In the genomic region with DNA sequence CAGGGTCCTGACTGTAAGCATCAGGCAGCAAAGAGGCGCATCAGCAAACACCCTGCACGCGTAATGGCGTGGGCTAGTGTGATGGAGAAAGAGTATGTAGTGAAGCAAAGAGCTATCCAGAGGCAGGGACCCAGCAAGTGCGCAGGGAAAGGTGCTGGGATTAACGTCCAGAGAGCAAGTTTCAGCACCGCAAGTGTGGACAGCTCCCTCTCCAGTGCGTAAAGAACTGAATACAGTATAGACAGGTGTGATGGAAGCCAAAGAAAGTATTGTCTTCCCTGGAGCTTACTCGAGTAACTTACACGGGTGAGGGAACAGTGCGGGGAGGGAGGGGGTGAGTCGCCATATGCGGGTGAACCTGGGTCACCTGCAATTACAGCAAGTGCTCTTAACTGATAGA, we compare ENCODE assay signal across 10 mouse cellular contexts.
A peak's percentile ranks its signal among the peaks of the same experiment; 100 is the strongest.
DNase-seq lines count a peak whose midpoint lies in the region; ATAC-seq and TF ChIP-seq lines count a peak whose summit lies in the region.
"Had no signal": no experiment of that assay in that cellular context is flagged by ENCODE, and none has a peak within 500 bp of the region (broad histone marks: within the 10 kb centered on the region; RNA-seq: fewer than 3 reads in every experiment).

No protein-coding gene starts in this region.

- H3K4me1 ChIP-seq in heart, embryonic 12.5 days (replicated peaks), result no peaks in the 10 kb centered on the region
- H3K4me1 ChIP-seq in hindbrain, postnatal 0 days (ENCODE audit: insufficient read depth, low read length), result 0 out of 2 replicates have a peak, but pooled peaks cover 8% of the 10 kb centered on the region
- H3K4me1 ChIP-seq in midbrain, embryonic 13.5 days (replicated peaks), result peaks cover 39% of the 10 kb centered on the region
- no peaks in the 10 kb centered on the region for H3K4me1 ChIP-seq in intestine, postnatal 0 days (replicated peaks; ENCODE audit: control insufficient read depth, insufficient read depth, low read length)

- intact Hi-C loops in heart, postnatal 14 days (cut with DNase I), result no loop called here
- intact Hi-C loops in left cerebral cortex, postnatal 36 days (cut with DNase I), result no loop called here

- DNase-seq in heart, postnatal 14 days, result peak; percentile 19 to 41
- DNase-seq in adrenal gland, adult 2 months, result peak; percentile 12
- peak; percentile 27 for DNase-seq in hindbrain, postnatal 0 days (ENCODE audit: low spot score)
- no peak for DNase-seq in left cerebral cortex, postnatal 36 days (ENCODE audit: low spot score in 2 of 2)
- no peak for DNase-seq in cerebellum, postnatal 36 days

- TF ChIP-seq CTCF in hindbrain, postnatal 0 days (IDR thresholded peaks at IDR 0.05; ENCODE audit: low read depth), result no peak
- no peak for TF ChIP-seq CTCF in intestine, postnatal 0 days (IDR thresholded peaks at IDR 0.05; ENCODE audit: low read depth)

- no peak overlapping the region for H3K4me2 ChIP-seq in heart, embryonic 12.5 days
- H3K4me2 ChIP-seq in hindbrain, postnatal 0 days (ENCODE audit: low read depth, low read length), result no peak overlapping the region
- no peak overlapping the region for H3K4me2 ChIP-seq in midbrain, embryonic 13.5 days (replicated peaks)
- no peak overlapping the region for H3K4me2 ChIP-seq in intestine, postnatal 0 days (replicated peaks; ENCODE audit: low read depth)

- no peak for ATAC-seq in heart, embryonic 12.5 days (ENCODE audit: insufficient number of reproducible peaks, low FRiP score)
- no peak for ATAC-seq in hindbrain, postnatal 0 days
- peak; percentile 37 for ATAC-seq in midbrain, embryonic 13.5 days
- ATAC-seq in intestine, postnatal 0 days, result no peak

- H3K4me3 ChIP-seq in heart, embryonic 12.5 days, result no peak overlapping the region
- H3K4me3 ChIP-seq in hindbrain, postnatal 0 days (ENCODE audit: low read length), result no peak overlapping the region
- no peak overlapping the region for H3K4me3 ChIP-seq in midbrain, embryonic 13.5 days (replicated peaks)
- H3K4me3 ChIP-seq in intestine, postnatal 0 days (ENCODE audit: low read depth, low read length), result no peak overlapping the region

- H3K36me3 ChIP-seq in heart, embryonic 12.5 days, result peaks cover 79% of the 10 kb centered on the region
- no peaks in the 10 kb centered on the region for H3K36me3 ChIP-seq in hindbrain, postnatal 0 days (ENCODE audit: insufficient read depth, low read length)
- H3K36me3 ChIP-seq in midbrain, embryonic 13.5 days, result no peaks in the 10 kb centered on the region
- no peaks in the 10 kb centered on the region for H3K36me3 ChIP-seq in intestine, postnatal 0 days (ENCODE audit: control insufficient read depth, insufficient read depth)

- no peaks in the 10 kb centered on the region for H3K9me3 ChIP-seq in heart, embryonic 12.5 days (replicated peaks)
- H3K9me3 ChIP-seq in hindbrain, postnatal 0 days (ENCODE audit: low read length), result no peaks in the 10 kb centered on the region
- no peaks in the 10 kb centered on the region for H3K9me3 ChIP-seq in midbrain, embryonic 13.5 days
- H3K9me3 ChIP-seq in intestine, postnatal 0 days (ENCODE audit: control insufficient read depth), result no peaks in the 10 kb centered on the region

- no peaks in the 10 kb centered on the region for H3K27me3 ChIP-seq in heart, embryonic 12.5 days (replicated peaks)
- H3K27me3 ChIP-seq in hindbrain, postnatal 0 days (ENCODE audit: insufficient read depth, low read length), result no peaks in the 10 kb centered on the region
- peaks cover 4% of the 10 kb centered on the region; the same call in 1 of the 2 replicates for H3K27me3 ChIP-seq in midbrain, embryonic 13.5 days
- H3K27me3 ChIP-seq in intestine, postnatal 0 days (replicated peaks; ENCODE audit: control insufficient read depth, insufficient read depth, low read length), result no peaks in the 10 kb centered on the region
- H3K27me3 ChIP-seq: CH12.LX had no signal

- no peak overlapping the region for H3K9ac ChIP-seq in heart, embryonic 12.5 days
- H3K9ac ChIP-seq in hindbrain, postnatal 0 days (replicated peaks; ENCODE audit: low read length), result no peak overlapping the region
- no peak overlapping the region for H3K9ac ChIP-seq in midbrain, embryonic 13.5 days (replicated peaks)
- no peak overlapping the region for H3K9ac ChIP-seq in intestine, postnatal 0 days (ENCODE audit: low read depth, low read length)
- H3K9ac ChIP-seq: liver, embryonic 14.5 days had no signal

- H3K27ac ChIP-seq in heart, embryonic 12.5 days (ENCODE audit: poor library complexity, severe bottlenecking), result no peak overlapping the region
- no peak overlapping the region for H3K27ac ChIP-seq in hindbrain, postnatal 0 days
- H3K27ac ChIP-seq in midbrain, embryonic 13.5 days, result peak overlapping the region; percentile 92
- H3K27ac ChIP-seq in intestine, postnatal 0 days (ENCODE audit: low read depth, low read length), result no peak overlapping the region
- H3K27ac ChIP-seq: liver, embryonic 14.5 days had no signal

- 41% methylated on average over 13 of the region's 13 CpGs for WGBS in heart, embryonic 12.5 days
- WGBS in hindbrain, postnatal 0 days, result 42% methylated on average over 13 of the region's 13 CpGs
- WGBS in midbrain, embryonic 13.5 days, result 44% methylated on average over 13 of the region's 13 CpGs
- 31% methylated on average over 13 of the region's 13 CpGs for WGBS in intestine, postnatal 0 days

Comparison
In these comparisons a context has a peak if more than half of its experiments do, and no peak if none do; other contexts are left out.
1. DNase-seq: peak in heart, postnatal 14 days (2 of 2), adrenal gland, adult 2 months (single experiment) and hindbrain, postnatal 0 days (single experiment); none in left cerebral cortex, postnatal 36 days (0 of 2) and cerebellum, postnatal 36 days (0 of 2).